Mouse (Mus musculus): ENCODE measurements around the gene Cacna1e.
A peak's percentile ranks its signal among the peaks of the same experiment; 100 is the strongest.

The Cacna1e gene

GRCm38 (mm10) chr1:154632886-154633285 lies 251.4 kb downstream of the Cacna1e start:
- DNase-seq (ENCODE audit: low spot score in 2 of 2), result no peak

GRCm38 (mm10) chr1:154622666-154623653 lies 261.3 kb downstream of the Cacna1e start:
- DNase-seq (ENCODE audit: low spot score in 2 of 2), result no peak

- DNase-seq (ENCODE audit: low spot score in 2 of 2), result peak; percentile 7 to 67
Measured at GRCm38 (mm10) chr1:154617743-154618455, 266.4 kb downstream of the Cacna1e start.

GRCm38 (mm10) chr1:154615759-154616158 lies 268.5 kb downstream of the Cacna1e start:
- DNase-seq (ENCODE audit: low spot score in 2 of 2), result no peak

GRCm38 (mm10) chr1:154608516-154608915 lies 275.8 kb downstream of the Cacna1e start:
- no peak for DNase-seq (ENCODE audit: low spot score in 2 of 2)

- no peak for DNase-seq (ENCODE audit: low spot score in 2 of 2)
Measured at GRCm38 (mm10) chr1:154607406-154607805, 276.9 kb downstream of the Cacna1e start.

- DNase-seq (ENCODE audit: low spot score in 2 of 2), result no peak
Measured at GRCm38 (mm10) chr1:154605601-154606000, 278.7 kb downstream of the Cacna1e start.

- no peak for DNase-seq (ENCODE audit: low spot score in 2 of 2)
Measured at GRCm38 (mm10) chr1:154603781-154604180, 280.5 kb downstream of the Cacna1e start.

GRCm38 (mm10) chr1:154602531-154602930 lies 281.8 kb downstream of the Cacna1e start:
- no peak for DNase-seq (ENCODE audit: low spot score in 2 of 2)

GRCm38 (mm10) chr1:154582516-154582915 lies 301.8 kb downstream of the Cacna1e start:
- no peak for DNase-seq (ENCODE audit: low spot score in 2 of 2)

- DNase-seq (ENCODE audit: low spot score in 2 of 2), result no peak
Measured at GRCm38 (mm10) chr1:154579929-154580328, 304.4 kb downstream of the Cacna1e start.

- no peak for DNase-seq (ENCODE audit: low spot score in 2 of 2)
Measured at GRCm38 (mm10) chr1:154578748-154579147, 305.6 kb downstream of the Cacna1e start.

GRCm38 (mm10) chr1:154576418-154576817 lies 307.9 kb downstream of the Cacna1e start:
- no peak for DNase-seq (ENCODE audit: low spot score in 2 of 2)

GRCm38 (mm10) chr1:154566026-154566425 lies 318.3 kb downstream of the Cacna1e start:
- no peak for DNase-seq (ENCODE audit: low spot score in 2 of 2)

GRCm38 (mm10) chr1:154555811-154556210 lies 328.5 kb downstream of the Cacna1e start:
- no peak for DNase-seq (ENCODE audit: low spot score in 2 of 2)

- no peak for DNase-seq (ENCODE audit: low spot score in 2 of 2)
Measured at GRCm38 (mm10) chr1:154553132-154553531, 331.2 kb downstream of the Cacna1e start.

GRCm38 (mm10) chr1:154537445-154537844 lies 346.9 kb downstream of the Cacna1e start:
- DNase-seq (ENCODE audit: low spot score in 2 of 2), result no peak

- DNase-seq (ENCODE audit: low spot score in 2 of 2), result no peak
Measured at GRCm38 (mm10) chr1:154536763-154537162, 347.5 kb downstream of the Cacna1e start.

- no peak for DNase-seq (ENCODE audit: low spot score in 2 of 2)
Measured at GRCm38 (mm10) chr1:154532987-154533940, 351.0 kb downstream of the Cacna1e start.

- DNase-seq (ENCODE audit: low spot score in 2 of 2), result no peak
Measured at GRCm38 (mm10) chr1:154529666-154530065, 354.6 kb downstream of the Cacna1e start.

GRCm38 (mm10) chr1:154528803-154529202 lies 355.5 kb downstream of the Cacna1e start:
- no peak for DNase-seq (ENCODE audit: low spot score in 2 of 2)

All from spleen, postnatal 10 days (tissue).